ENCODE assay signal across 9 mouse cellular contexts in genomic region chr1:152687099-152687730, GRCm38 (mm10).
A peak's percentile ranks its signal among the peaks of the same experiment; 100 is the strongest.
DNase-seq lines count a peak whose midpoint lies in the region; ATAC-seq lines count a peak whose summit lies in the region.
"Had no signal": no experiment of that assay in that cellular context is flagged by ENCODE, and none has a peak within 500 bp of the region (broad histone marks: within the 10 kb centered on the region; RNA-seq: fewer than 3 reads in every experiment).

No protein-coding gene starts in this region.

- ATAC-seq in heart, embryonic 13.5 days (ENCODE audit: extremely low read depth, insufficient number of reproducible peaks, low FRiP score, low TSS enrichment): no peak
- peak; percentile 88 for ATAC-seq in limb, embryonic 11.5 days (ENCODE audit: insufficient number of reproducible peaks, low FRiP score, low TSS enrichment, low read depth)
- 0 out of 2 replicates have a peak, but pooled peaks have one; percentile 20 for ATAC-seq in midbrain, embryonic 15.5 days (replicated peaks)
- ATAC-seq in erythroid progenitor cell, adult 5-6 weeks (replicated peaks; ENCODE audit: low FRiP score, poor library complexity, severe bottlenecking): no peak

- WGBS in heart, embryonic 13.5 days: 8% methylated on average over 6 of the region's 6 CpGs
- 3% methylated on average over 6 of the region's 6 CpGs for WGBS in limb, embryonic 11.5 days
- WGBS in midbrain, embryonic 15.5 days: 16% methylated on average over 6 of the region's 6 CpGs

- intact Hi-C loops in left cerebral cortex, postnatal 14 days (cut with DNase I): no loop called here

- H3K9ac ChIP-seq in heart, embryonic 13.5 days: peak overlapping the region; percentile 63
- peak overlapping the region; percentile 24; the same call in 1 of the 2 replicates for H3K9ac ChIP-seq in limb, embryonic 11.5 days (ENCODE audit: low read length)
- H3K9ac ChIP-seq in midbrain, embryonic 15.5 days: no peak overlapping the region

- peak overlapping the region; percentile 39 for H3K4me2 ChIP-seq in heart, embryonic 13.5 days
- peak overlapping the region; percentile 16; the same call in 1 of the 2 replicates for H3K4me2 ChIP-seq in limb, embryonic 11.5 days (ENCODE audit: low read depth, severe bottlenecking)
- H3K4me2 ChIP-seq in midbrain, embryonic 15.5 days: no peak overlapping the region

- DNase-seq in ES-CJ7 (ENCODE audit: low read depth, low spot score): peak; percentile 39
- peak; percentile 47 for DNase-seq in embryo, embryonic 11.5 days (ENCODE audit: low read depth, low spot score)
- DNase-seq in limb, embryonic 11.5 days (ENCODE audit: low spot score): peak; percentile 86
- DNase-seq in left cerebral cortex, postnatal 14 days (ENCODE audit: low spot score in 2 of 2): no peak
- DNase-seq in c-Kit-positive CD71-positive TER-119-positive erythroid progenitor cells, embryonic 14.5 days (ENCODE audit: low spot score): no peak

- peaks cover 90% of the 10 kb centered on the region for H3K4me1 ChIP-seq in heart, embryonic 13.5 days
- H3K4me1 ChIP-seq in limb, embryonic 11.5 days (ENCODE audit: control insufficient read depth, insufficient read depth, low read length): peaks cover 13% of the 10 kb centered on the region
- peaks cover 13% of the 10 kb centered on the region for H3K4me1 ChIP-seq in midbrain, embryonic 15.5 days

- no peak overlapping the region for H3K4me3 ChIP-seq in heart, embryonic 13.5 days
- H3K4me3 ChIP-seq in limb, embryonic 11.5 days (ENCODE audit: low read depth, low read length): no peak overlapping the region
- no peak overlapping the region for H3K4me3 ChIP-seq in midbrain, embryonic 15.5 days
- H3K4me3 ChIP-seq: megakaryocyte, embryonic 14.5 days had no signal

- peak overlapping the region; percentile 85 for H3K27ac ChIP-seq in heart, embryonic 13.5 days (replicated peaks)
- H3K27ac ChIP-seq in limb, embryonic 11.5 days (replicated peaks; ENCODE audit: low read depth, low read length): peak overlapping the region; percentile 83
- H3K27ac ChIP-seq in midbrain, embryonic 15.5 days: no peak overlapping the region

- no peaks in the 10 kb centered on the region for H3K27me3 ChIP-seq in heart, embryonic 13.5 days (replicated peaks)
- H3K27me3 ChIP-seq in limb, embryonic 11.5 days (ENCODE audit: control insufficient read depth, insufficient read depth, low read length): no peaks in the 10 kb centered on the region
- no peaks in the 10 kb centered on the region for H3K27me3 ChIP-seq in midbrain, embryonic 15.5 days (replicated peaks)

- H3K36me3 ChIP-seq in heart, embryonic 13.5 days: no peaks in the 10 kb centered on the region
- no peaks in the 10 kb centered on the region for H3K36me3 ChIP-seq in limb, embryonic 11.5 days (ENCODE audit: control insufficient read depth, insufficient read depth, low read length)
- H3K36me3 ChIP-seq in midbrain, embryonic 15.5 days (replicated peaks): no peaks in the 10 kb centered on the region

- H3K9me3 ChIP-seq in heart, embryonic 13.5 days: no peaks in the 10 kb centered on the region
- no peaks in the 10 kb centered on the region for H3K9me3 ChIP-seq in limb, embryonic 11.5 days (ENCODE audit: control insufficient read depth, low read length)
- H3K9me3 ChIP-seq in midbrain, embryonic 15.5 days: no peaks in the 10 kb centered on the region
- H3K9me3 ChIP-seq: megakaryocyte, embryonic 14.5 days had no signal

Comparison
In these comparisons a context has a peak if more than half of its experiments do, and no peak if none do; other contexts are left out.
1. DNase-seq: peak in ES-CJ7 (single experiment), embryo, embryonic 11.5 days (single experiment) and limb, embryonic 11.5 days (single experiment); none in left cerebral cortex, postnatal 14 days (0 of 2) and c-Kit-positive CD71-positive TER-119-positive erythroid progenitor cells, embryonic 14.5 days (single experiment).
2. ATAC-seq: peak in limb, embryonic 11.5 days (single experiment) and midbrain, embryonic 15.5 days (single experiment); none in heart, embryonic 13.5 days (single experiment) and erythroid progenitor cell, adult 5-6 weeks (single experiment).